Mouse (Mus musculus): ENCODE results near the gene Npas4. TPM values are rescaled to one million over a fixed set of nuclear protein-coding genes. Genes with fewer than 3 reads are reported as not detected.

Npas4 gene
- polyA plus RNA-seq, 1 experiment: 0.59 TPM

GRCm38 (mm10) chr19:4942551-4943252 is 47.4 kb downstream of the Npas4 start, which contains the start of gene Peli3:
Gene Peli3 (minus strand): TSS chr19:4943127.
- 1% methylated on average over 46 of the region's 55 CpGs for WGBS

DNA sequence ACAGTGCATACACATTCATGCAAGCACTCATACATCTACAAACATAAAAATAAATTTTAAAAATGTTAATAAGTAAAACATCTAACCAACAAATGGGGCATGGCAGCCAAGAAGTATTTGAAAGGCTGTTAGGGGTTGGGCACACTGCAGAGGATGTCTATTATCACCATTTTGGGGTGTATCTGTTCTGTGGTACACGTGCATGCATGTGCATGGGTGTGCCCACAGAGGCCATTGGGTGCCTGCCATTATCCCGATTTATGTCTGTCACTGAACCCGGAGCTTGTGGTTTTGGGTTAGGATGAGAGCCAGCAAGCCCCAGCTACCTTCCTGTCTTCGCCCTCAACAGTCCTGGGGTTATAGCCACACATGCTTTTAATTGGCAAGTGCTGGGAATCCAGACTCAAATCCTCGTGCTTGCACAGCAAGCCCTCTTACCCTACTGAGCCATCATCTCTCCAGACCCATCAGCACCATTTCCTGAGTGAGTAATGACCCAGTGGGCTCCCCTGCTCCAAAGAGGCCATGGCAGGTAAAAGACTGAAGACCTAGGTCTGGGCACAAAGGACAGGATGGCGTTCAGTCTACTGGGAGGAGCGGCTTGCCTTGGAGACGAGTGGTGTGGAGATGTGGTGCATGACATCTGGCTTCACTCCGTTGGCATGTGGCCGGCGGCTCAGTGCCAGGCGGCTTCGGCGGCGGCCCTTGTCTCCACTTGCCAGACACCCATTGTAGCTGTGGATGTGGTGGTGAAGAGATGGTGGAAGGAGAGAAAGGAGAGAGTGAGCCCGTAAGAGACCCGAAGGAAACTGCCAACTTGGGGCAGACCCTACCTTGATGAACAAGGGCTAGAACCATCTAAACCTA is 52.4 kb downstream of the Npas4 start:
- no peak for TF ChIP-seq POLR2A (IDR thresholded peaks at IDR 0.05; ENCODE audit: control insufficient read depth, extremely low read depth, insufficient read depth, low read length, poor library complexity)
- no peak for TF ChIP-seq CTCF (IDR thresholded peaks at IDR 0.05; ENCODE audit: borderline replicate concordance, control insufficient read depth, extremely low read depth, insufficient read depth, low read length, poor library complexity)
- WGBS: 73% methylated on average over 17 of the region's 17 CpGs
- H3K36me3 ChIP-seq (ENCODE audit: control insufficient read depth, insufficient read depth, low read length): no peaks in the 10 kb centered on the region
- no peak overlapping the region for H3K4me3 ChIP-seq (ENCODE audit: control insufficient read depth, insufficient read depth, low read length)
- peaks cover 6% of the 10 kb centered on the region; the same call in 1 of the 2 replicates for H3K4me1 ChIP-seq (replicated peaks; ENCODE audit: control insufficient read depth, insufficient read depth, low read length)
- no peak for DNase-seq
- H3K27me3 ChIP-seq (ENCODE audit: control insufficient read depth, insufficient read depth, low read length): no peaks in the 10 kb centered on the region; the same call in 1 of the 2 replicates
- no peak overlapping the region for H3K27ac ChIP-seq (ENCODE audit: control insufficient read depth, insufficient read depth, low read length)

More at GRCm38 (mm10) chr19:4942551-4943252, 47.4 kb downstream of the Npas4 start, which contains the start of gene Peli3:
- TF ChIP-seq CTCF (IDR thresholded peaks at IDR 0.05; ENCODE audit: borderline replicate concordance, control insufficient read depth, extremely low read depth, insufficient read depth, low read length, poor library complexity): no peak
- no peak for TF ChIP-seq POLR2A (IDR thresholded peaks at IDR 0.05; ENCODE audit: control insufficient read depth, extremely low read depth, insufficient read depth, low read length, poor library complexity)
- Histone ChIP-seq H3K4me1 (replicated peaks; ENCODE audit: control insufficient read depth, insufficient read depth, low read length) (peaks cover 13% of the 10 kb centered on the region), H3K4me3 (ENCODE audit: control insufficient read depth, insufficient read depth, low read length) (peak within 1 kb of the TSS; percentile 49), H3K27me3 (ENCODE audit: control insufficient read depth, insufficient read depth, low read length) (no peaks in the 10 kb centered on the region; the same call in 1 of the 2 replicates), H3K36me3 (ENCODE audit: control insufficient read depth, insufficient read depth, low read length) (no peaks in the 10 kb centered on the region), H3K27ac (ENCODE audit: control insufficient read depth, insufficient read depth, low read length) (no peak within 1 kb of the TSS)
- DNase-seq: peak; percentile 77

GRCm38 (mm10) chr19:4936896-4937295 is 53.2 kb downstream of the Npas4 start:
- 87% methylated on average over 2 of the region's 2 CpGs for whole genome bisulfite sequencing
- Histone ChIP-seq H3K36me3 (ENCODE audit: control insufficient read depth, insufficient read depth, low read length) (no peaks in the 10 kb centered on the region), H3K27ac (ENCODE audit: control insufficient read depth, insufficient read depth, low read length) (no peak overlapping the region), H3K4me1 (replicated peaks; ENCODE audit: control insufficient read depth, insufficient read depth, low read length) (no peaks in the 10 kb centered on the region), H3K4me3 (ENCODE audit: control insufficient read depth, insufficient read depth, low read length) (no peak overlapping the region), H3K27me3 (ENCODE audit: control insufficient read depth, insufficient read depth, low read length) (no peaks in the 10 kb centered on the region; the same call in 1 of the 2 replicates)
- no peak for DNase-seq
- TF ChIP-seq POLR2A (IDR thresholded peaks at IDR 0.05; ENCODE audit: control insufficient read depth, extremely low read depth, insufficient read depth, low read length, poor library complexity) (no peak), CTCF (IDR thresholded peaks at IDR 0.05; ENCODE audit: borderline replicate concordance, control insufficient read depth, extremely low read depth, insufficient read depth, low read length, poor library complexity) (no peak)

Other genes with a start within 250 kb of the Npas4 start
- 20.0 and 20.2 TPM in 2 replicates for gene Rbm4b, start 233.8 kb downstream of the Npas4 start, polyA plus RNA-seq (2012; rRNA removed)
- gene Rbm4, start 196.4 kb downstream of the Npas4 start, polyA plus RNA-seq (2012; rRNA removed): 113 and 130 TPM in 2 replicates
- 30.1 and 56.3 TPM in 2 replicates for gene Gm21992, start 178.7 kb downstream of the Npas4 start, polyA plus RNA-seq (2012; rRNA removed)
- gene Rbm14, start 178.7 kb downstream of the Npas4 start, polyA plus RNA-seq (2012; rRNA removed): 158 and 205 TPM in 2 replicates
- 35.8 and 45.8 TPM in 2 replicates for gene Ccs, start 151.0 kb downstream of the Npas4 start, polyA plus RNA-seq (2012; rRNA removed)
- 0.19 and 0.24 TPM in 2 replicates for gene Ccdc87, start 150.9 kb downstream of the Npas4 start, polyA plus RNA-seq (2012; rRNA removed)
- gene Ctsf, start 135.2 kb downstream of the Npas4 start, polyA plus RNA-seq (2012; rRNA removed): 27.0 and 31.9 TPM in 2 replicates
- 8.4 and 11.8 TPM in 2 replicates for gene Actn3, start 112.4 kb downstream of the Npas4 start, polyA plus RNA-seq (2012; rRNA removed)
- gene Zdhhc24, start 111.6 kb downstream of the Npas4 start, polyA plus RNA-seq (2012; rRNA removed): 53.0 and 53.5 TPM in 2 replicates
- gene Bbs1, start 83.7 kb downstream of the Npas4 start, polyA plus RNA-seq (2012; rRNA removed): 2.8 and 4.7 TPM in 2 replicates
- gene Dpp3, start 62.0 kb downstream of the Npas4 start, polyA plus RNA-seq (2012; rRNA removed): 153 and 175 TPM in 2 replicates
- gene Peli3, start 47.2 kb downstream of the Npas4 start, polyA plus RNA-seq (2012; rRNA removed): 2.1 and 2.3 TPM in 2 replicates
- gene Mrpl11, start 28.2 kb downstream of the Npas4 start, polyA plus RNA-seq (2012; rRNA removed): 25.8 and 27.3 TPM in 2 replicates
- 12.7 and 14.6 TPM in 2 replicates for gene Slc29a2, start 33.5 kb upstream of the Npas4 start, polyA plus RNA-seq (2012; rRNA removed)
- gene B4gat1, start 48.5 kb upstream of the Npas4 start, polyA plus RNA-seq (2012; rRNA removed): 23.8 and 25.1 TPM in 2 replicates
- 1.1 and 1.4 TPM in 2 replicates for gene AC124502.3, start 48.6 kb upstream of the Npas4 start, polyA plus RNA-seq (2012; rRNA removed)
- gene Brms1, start 51.0 kb upstream of the Npas4 start, polyA plus RNA-seq (2012; rRNA removed): 54.2 and 61.4 TPM in 2 replicates
- gene Rin1, start 60.2 kb upstream of the Npas4 start, polyA plus RNA-seq (2012; rRNA removed): 7.1 and 8.8 TPM in 2 replicates
- gene Cd248, start 77.8 kb upstream of the Npas4 start, polyA plus RNA-seq (2012; rRNA removed): 5.9 and 7.7 TPM in 2 replicates
- 1.7 and 3.5 TPM in 2 replicates for gene Tmem151a, start 95.2 kb upstream of the Npas4 start, polyA plus RNA-seq (2012; rRNA removed)
- gene Yif1a, start 98.2 kb upstream of the Npas4 start, polyA plus RNA-seq (2012; rRNA removed): 121 and 137 TPM in 2 replicates
- gene Cnih2, start 108.2 kb upstream of the Npas4 start, polyA plus RNA-seq (2012; rRNA removed): 3.7 and 4.9 TPM in 2 replicates
- gene Rab1b, start 116.8 kb upstream of the Npas4 start, polyA plus RNA-seq (2012; rRNA removed): 296 and 317 TPM in 2 replicates
- gene Klc2, start 128.2 kb upstream of the Npas4 start, polyA plus RNA-seq (2012; rRNA removed): 48.0 and 54.9 TPM in 2 replicates

Data from thymus, adult 2 months (tissue).